In the genomic region with DNA sequence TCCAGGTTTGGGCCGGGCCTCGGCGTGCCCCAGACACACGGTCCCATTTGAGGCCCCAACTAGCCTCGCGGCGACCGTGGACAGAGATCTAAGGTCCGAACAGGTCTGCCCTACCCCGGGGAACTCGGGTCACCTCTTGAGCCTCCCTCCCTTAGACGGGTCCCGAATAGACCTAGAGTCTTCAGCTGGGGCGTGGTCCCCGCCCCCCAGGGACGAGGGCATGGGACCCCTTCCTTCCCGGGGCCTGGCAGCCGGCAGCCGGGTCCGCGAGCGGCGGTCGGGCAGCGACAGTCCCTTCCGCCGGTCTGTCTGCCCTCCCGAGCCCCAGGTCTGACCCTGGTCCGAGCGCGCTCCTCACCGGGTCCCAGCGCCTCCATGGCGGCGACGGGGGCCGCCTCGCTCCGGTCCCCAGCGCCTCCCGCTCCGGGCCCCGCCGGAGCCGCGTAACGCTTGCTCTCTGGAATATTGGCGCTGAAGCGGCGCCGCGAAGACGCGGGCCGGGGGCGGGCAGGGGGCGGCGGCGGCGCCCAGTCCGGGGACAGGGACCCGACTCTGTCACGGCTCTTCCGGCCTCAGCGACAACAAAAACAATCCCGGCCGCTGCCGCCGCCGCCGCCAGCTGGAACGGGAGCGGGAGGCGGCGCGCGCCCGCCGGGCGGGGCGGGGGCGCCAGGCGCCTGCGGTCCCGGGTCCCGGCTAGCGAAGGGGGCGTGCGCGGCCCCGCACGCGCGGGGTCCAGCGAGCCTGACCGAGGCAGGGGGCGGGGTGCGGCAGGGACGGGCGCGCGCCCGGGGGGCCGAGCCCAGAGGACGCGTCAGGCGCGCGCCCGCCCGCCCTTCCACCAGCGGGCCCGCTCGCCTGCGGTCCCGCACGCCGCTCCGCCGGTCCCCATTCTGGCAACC, we compare ENCODE assay signal across 8 mouse cellular contexts. TPM values are rescaled to one million over a fixed set of nuclear protein-coding genes. Genes with fewer than 3 reads are reported as not detected.
DNase-seq lines count a peak whose midpoint lies in the region; ATAC-seq lines count a peak whose summit lies in the region.

TSS of gene Ago4 (minus strand) at position 646 of the 902 bp plus-strand sequence.

- H3K27ac ChIP-seq in hindbrain, embryonic 10.5 days, result peak within 1 kb of the TSS; percentile 90

- no peaks in the 10 kb centered on the region for H3K36me3 ChIP-seq in hindbrain, embryonic 10.5 days

- DNase-seq in cerebellum, adult 9-11 months, result peak; percentile 74
- DNase-seq in hindbrain, embryonic 10.5 days (ENCODE audit: low spot score), result peak; percentile 72
- peak; percentile 28 to 44 for DNase-seq in layer of hippocampus, postnatal 14 days (ENCODE audit: low spot score in 2 of 2)
- peak; percentile 76 for DNase-seq in lung, postnatal 10 days
- DNase-seq in ovary, postnatal 14 days (ENCODE audit: low spot score), result peak; percentile 33
- no peak for DNase-seq in T-cell, adult 2 months (ENCODE audit: low spot score)

- peaks cover 19% of the 10 kb centered on the region for H3K4me1 ChIP-seq in hindbrain, embryonic 10.5 days (replicated peaks)

- peaks cover 28% of the 10 kb centered on the region for H3K27me3 ChIP-seq in hindbrain, embryonic 10.5 days (ENCODE audit: insufficient read depth, poor library complexity, severe bottlenecking)

- WGBS in hindbrain, embryonic 10.5 days, result under 1% methylated on average over 120 of the region's 120 CpGs

- H3K9me3 ChIP-seq in hindbrain, embryonic 10.5 days, result no peaks in the 10 kb centered on the region

- H3K4me3 ChIP-seq in hindbrain, embryonic 10.5 days, result peak within 1 kb of the TSS; percentile 70

- peak; percentile 36 for ATAC-seq in activated CD4-positive, CD25-positive, alpha-beta regulatory T cell, adult 4 months
- ATAC-seq in frontal cortex, adult (ENCODE audit: low TSS enrichment), result peak; percentile 83

RNA-seq across cellular contexts. Expression of gene Ago4, which starts in this region (rescaled TPM):
- polyA plus RNA-seq in activated CD4-positive, CD25-positive, alpha-beta regulatory T cell, adult 4 months (2017; shearing (Covaris generic)), result under 1 TPM; 0.05 to 0.09 TPM
- polyA plus RNA-seq in hindbrain, embryonic 10.5 days (2016; fragmentation: Nextera tagmentation; extraction: Ambion mirVana), result 1.8 and 2.8 TPM in 2 replicates
- total RNA-seq in layer of hippocampus, postnatal 14 days (2021), result 1 to 10 TPM; 6.4 to 6.7 TPM

Comparison
In these comparisons a context has a peak if more than half of its experiments do, and no peak if none do; other contexts are left out.
1. Peak in ATAC-seq in activated CD4-positive, CD25-positive, alpha-beta regulatory T cell, adult 4 months; RNA of the gene not detected or under 1 TPM.